Mouse (Mus musculus): ENCODE results near the gene Mast4. TPM values are rescaled to one million over a fixed set of nuclear protein-coding genes. Genes with fewer than 3 reads are reported as not detected.
A peak's percentile ranks its signal among the peaks of the same experiment; 100 is the strongest.

The Mast4 gene
- polyA plus RNA-seq, 1 experiment from 2014 or later: 41.8 TPM

DNA sequence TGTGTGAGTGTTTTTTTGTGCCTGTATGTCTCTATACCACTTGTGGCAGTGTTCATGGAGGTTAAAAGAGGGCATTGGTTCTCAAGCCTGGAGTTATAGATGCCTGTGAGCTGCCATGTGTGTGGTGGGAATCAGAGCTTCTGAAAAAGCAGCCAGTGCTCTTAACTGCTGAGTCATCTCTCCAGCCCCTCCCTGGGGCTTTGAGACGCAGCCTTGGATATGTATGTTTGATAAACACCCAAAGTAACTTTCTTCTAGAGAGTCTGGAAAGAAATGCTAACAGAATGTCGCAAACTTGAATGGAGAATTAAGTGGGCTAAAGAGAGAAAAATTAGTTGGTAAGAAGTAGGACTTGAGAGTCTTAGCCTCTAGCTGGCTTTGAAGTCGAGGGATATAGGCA is 606.3 kb downstream of the Mast4 start:
- 88% methylated on average over 3 of the region's 3 CpGs for WGBS
- DNase-seq (no peak), ATAC-seq (ENCODE audit: low FRiP score, low TSS enrichment) (no peak)
- no peak overlapping the region for H3K9ac ChIP-seq (replicated peaks; ENCODE audit: low read length)
- H3K4me3 ChIP-seq (replicated peaks; ENCODE audit: low read depth, low read length): no peak overlapping the region
- H3K27me3 ChIP-seq (ENCODE audit: control insufficient read depth, insufficient read depth, low read length): no peaks in the 10 kb centered on the region
- no peaks in the 10 kb centered on the region for H3K36me3 ChIP-seq (ENCODE audit: control insufficient read depth, insufficient read depth, low read length)
- no peak overlapping the region for H3K27ac ChIP-seq (replicated peaks; ENCODE audit: low read depth, low read length)
- H3K4me2 ChIP-seq (ENCODE audit: low read length): no peak overlapping the region
- H3K4me1 ChIP-seq (ENCODE audit: control insufficient read depth, insufficient read depth, low read length): no peaks in the 10 kb centered on the region
- H3K9me3 ChIP-seq (ENCODE audit: control insufficient read depth, low read length): no peaks in the 10 kb centered on the region

DNA sequence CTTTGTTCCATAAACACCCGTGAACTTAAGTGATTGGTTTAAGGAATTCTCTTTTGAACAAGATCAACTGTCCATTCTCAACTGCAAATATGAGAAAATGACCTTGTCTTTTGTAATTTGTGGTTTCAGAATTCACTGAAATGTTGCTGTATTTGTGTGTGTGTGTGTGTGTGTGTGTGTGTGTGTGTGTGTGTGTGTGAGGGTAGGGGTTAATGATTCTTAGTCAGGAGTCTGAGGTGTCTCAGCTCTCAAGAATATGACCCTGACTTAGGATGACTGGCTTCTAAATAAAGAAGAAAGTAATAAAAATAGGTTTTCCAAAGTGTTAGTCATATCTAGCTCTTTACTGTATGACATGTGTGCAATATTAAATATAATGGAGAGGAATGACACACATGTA is 607.4 kb downstream of the Mast4 start:
- H3K27me3 ChIP-seq (ENCODE audit: control insufficient read depth, insufficient read depth, low read length): no peaks in the 10 kb centered on the region
- H3K4me2 ChIP-seq (ENCODE audit: low read length): no peak overlapping the region
- DNase-seq: no peak
- no peaks in the 10 kb centered on the region for H3K4me1 ChIP-seq (ENCODE audit: control insufficient read depth, insufficient read depth, low read length)
- no peak overlapping the region for H3K9ac ChIP-seq (replicated peaks; ENCODE audit: low read length)
- 78% methylated on average over 1 of the region's 1 CpGs for WGBS
- no peaks in the 10 kb centered on the region for H3K36me3 ChIP-seq (ENCODE audit: control insufficient read depth, insufficient read depth, low read length)
- no peak overlapping the region for H3K4me3 ChIP-seq (replicated peaks; ENCODE audit: low read depth, low read length)
- ATAC-seq (ENCODE audit: low FRiP score, low TSS enrichment): no peak
- no peak overlapping the region for H3K27ac ChIP-seq (replicated peaks; ENCODE audit: low read depth, low read length)
- H3K9me3 ChIP-seq (ENCODE audit: control insufficient read depth, low read length): no peaks in the 10 kb centered on the region

DNA sequence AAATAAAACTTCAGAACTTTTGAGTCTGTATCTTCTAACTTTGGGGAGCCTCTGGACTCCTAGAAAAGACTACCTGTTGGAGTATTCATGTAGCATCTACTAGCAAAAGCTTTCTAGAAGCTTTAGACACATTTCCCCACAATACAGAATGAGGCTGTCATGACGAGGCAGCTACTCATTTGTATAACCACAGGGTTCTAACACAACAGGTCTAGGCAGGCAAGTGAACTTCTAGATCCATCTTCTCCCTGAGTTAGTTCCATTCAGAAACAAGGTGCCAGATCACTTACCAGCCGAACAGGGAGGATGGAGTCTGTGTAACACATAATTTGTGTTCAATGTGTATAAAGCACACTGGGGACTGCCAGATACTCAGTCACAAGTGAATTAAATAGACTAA is 608.4 kb downstream of the Mast4 start:
- H3K27me3 ChIP-seq (ENCODE audit: control insufficient read depth, insufficient read depth, low read length): no peaks in the 10 kb centered on the region
- no peak overlapping the region for H3K4me3 ChIP-seq (replicated peaks; ENCODE audit: low read depth, low read length)
- H3K9me3 ChIP-seq (ENCODE audit: control insufficient read depth, low read length): no peaks in the 10 kb centered on the region
- H3K27ac ChIP-seq (replicated peaks; ENCODE audit: low read depth, low read length): no peak overlapping the region
- H3K9ac ChIP-seq (replicated peaks; ENCODE audit: low read length): no peak overlapping the region
- no peak overlapping the region for H3K4me2 ChIP-seq (ENCODE audit: low read length)
- no peak for ATAC-seq (ENCODE audit: low FRiP score, low TSS enrichment)
- H3K4me1 ChIP-seq (ENCODE audit: control insufficient read depth, insufficient read depth, low read length): no peaks in the 10 kb centered on the region
- 89% methylated on average over 2 of the region's 2 CpGs for WGBS
- no peak for DNase-seq
- no peaks in the 10 kb centered on the region for H3K36me3 ChIP-seq (ENCODE audit: control insufficient read depth, insufficient read depth, low read length)

DNA sequence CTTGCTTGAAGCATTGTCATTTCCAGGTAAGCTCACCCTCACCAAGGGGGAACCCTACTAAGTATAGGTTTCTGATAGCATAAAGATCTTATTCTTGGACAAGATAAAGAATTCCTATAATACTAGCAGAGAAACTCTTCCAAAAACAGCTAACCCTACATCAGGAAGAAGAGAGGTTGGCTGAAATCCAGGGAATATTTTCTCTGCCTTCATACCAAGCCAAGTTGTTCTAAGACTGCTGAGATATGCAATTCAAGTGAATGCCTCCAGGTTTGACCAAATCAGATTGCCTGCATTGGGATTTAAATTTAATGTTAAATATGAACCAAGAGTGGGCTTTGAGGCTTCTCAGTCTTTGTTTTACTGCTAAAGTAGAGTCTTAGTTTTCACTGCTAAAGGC is 608.9 kb downstream of the Mast4 start:
- Histone ChIP-seq H3K4me1 (ENCODE audit: control insufficient read depth, insufficient read depth, low read length) (no peaks in the 10 kb centered on the region), H3K36me3 (ENCODE audit: control insufficient read depth, insufficient read depth, low read length) (no peaks in the 10 kb centered on the region), H3K9me3 (ENCODE audit: control insufficient read depth, low read length) (no peaks in the 10 kb centered on the region), H3K27me3 (ENCODE audit: control insufficient read depth, insufficient read depth, low read length) (no peaks in the 10 kb centered on the region), H3K4me3 (replicated peaks; ENCODE audit: low read depth, low read length) (no peak overlapping the region), H3K9ac (replicated peaks; ENCODE audit: low read length) (no peak overlapping the region), H3K27ac (replicated peaks; ENCODE audit: low read depth, low read length) (no peak overlapping the region), H3K4me2 (ENCODE audit: low read length) (no peak overlapping the region)
- no peak for DNase-seq
- no peak for ATAC-seq (ENCODE audit: low FRiP score, low TSS enrichment)

DNA sequence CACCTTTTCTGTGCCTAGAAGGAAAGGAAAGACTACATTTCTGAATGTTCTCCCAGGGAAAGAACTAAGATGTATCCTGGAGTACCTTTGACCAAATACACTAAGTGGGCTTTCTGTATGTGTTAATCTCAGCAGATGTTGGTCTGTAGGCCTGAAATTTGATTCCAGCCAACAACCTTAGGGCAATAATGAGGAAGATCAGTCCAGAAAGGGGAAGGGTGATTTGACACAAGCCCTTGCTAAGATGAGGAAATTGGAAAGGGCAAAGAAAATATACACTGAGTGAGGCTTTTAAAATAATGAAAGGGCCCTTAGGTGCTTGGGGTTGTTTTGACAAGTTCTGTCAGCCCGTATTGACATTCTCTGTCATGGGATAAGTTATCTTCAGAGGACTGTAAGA is 617.3 kb downstream of the Mast4 start:
- ATAC-seq (ENCODE audit: low FRiP score, low TSS enrichment): no peak
- H3K4me3 ChIP-seq (replicated peaks; ENCODE audit: low read depth, low read length): no peak overlapping the region
- H3K27ac ChIP-seq (replicated peaks; ENCODE audit: low read depth, low read length): no peak overlapping the region
- no peaks in the 10 kb centered on the region for H3K9me3 ChIP-seq (ENCODE audit: control insufficient read depth, low read length)
- no peak overlapping the region for H3K9ac ChIP-seq (replicated peaks; ENCODE audit: low read length)
- H3K4me2 ChIP-seq (ENCODE audit: low read length): no peak overlapping the region
- H3K27me3 ChIP-seq (ENCODE audit: control insufficient read depth, insufficient read depth, low read length): no peaks in the 10 kb centered on the region
- H3K4me1 ChIP-seq (ENCODE audit: control insufficient read depth, insufficient read depth, low read length): no peaks in the 10 kb centered on the region
- DNase-seq: no peak
- 81% methylated on average over 1 of the region's 1 CpGs for WGBS
- H3K36me3 ChIP-seq (ENCODE audit: control insufficient read depth, insufficient read depth, low read length): no peaks in the 10 kb centered on the region

DNA sequence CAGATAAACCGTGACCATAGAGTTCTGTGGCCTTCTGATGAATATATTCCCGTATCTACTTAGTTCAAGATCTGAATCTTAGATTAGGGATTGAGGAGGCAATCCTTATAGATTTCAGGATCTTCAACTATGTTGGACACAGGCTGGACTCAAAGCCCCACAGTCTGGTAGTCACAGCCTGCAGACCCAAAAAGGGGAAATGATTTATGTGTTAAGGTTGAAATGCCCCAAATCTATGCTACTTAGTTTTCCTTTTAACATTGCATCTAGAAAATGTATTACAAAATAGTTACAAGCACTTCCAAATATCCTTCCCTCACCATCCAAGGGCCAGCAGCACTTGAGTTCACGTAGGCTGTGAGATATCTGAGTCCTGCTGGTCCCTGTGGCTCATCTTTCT is 633.6 kb downstream of the Mast4 start:
- 77% methylated on average over 3 of the region's 3 CpGs for WGBS
- Histone ChIP-seq H3K4me3 (replicated peaks; ENCODE audit: low read depth, low read length) (no peak overlapping the region), H3K4me1 (ENCODE audit: control insufficient read depth, insufficient read depth, low read length) (peaks cover 15% of the 10 kb centered on the region), H3K27ac (replicated peaks; ENCODE audit: low read depth, low read length) (no peak overlapping the region), H3K9me3 (ENCODE audit: control insufficient read depth, low read length) (no peaks in the 10 kb centered on the region), H3K36me3 (ENCODE audit: control insufficient read depth, insufficient read depth, low read length) (no peaks in the 10 kb centered on the region), H3K9ac (replicated peaks; ENCODE audit: low read length) (no peak overlapping the region), H3K4me2 (ENCODE audit: low read length) (no peak overlapping the region), H3K27me3 (ENCODE audit: control insufficient read depth, insufficient read depth, low read length) (no peaks in the 10 kb centered on the region)
- no peak for ATAC-seq (ENCODE audit: low FRiP score, low TSS enrichment)
- DNase-seq: no peak

DNA sequence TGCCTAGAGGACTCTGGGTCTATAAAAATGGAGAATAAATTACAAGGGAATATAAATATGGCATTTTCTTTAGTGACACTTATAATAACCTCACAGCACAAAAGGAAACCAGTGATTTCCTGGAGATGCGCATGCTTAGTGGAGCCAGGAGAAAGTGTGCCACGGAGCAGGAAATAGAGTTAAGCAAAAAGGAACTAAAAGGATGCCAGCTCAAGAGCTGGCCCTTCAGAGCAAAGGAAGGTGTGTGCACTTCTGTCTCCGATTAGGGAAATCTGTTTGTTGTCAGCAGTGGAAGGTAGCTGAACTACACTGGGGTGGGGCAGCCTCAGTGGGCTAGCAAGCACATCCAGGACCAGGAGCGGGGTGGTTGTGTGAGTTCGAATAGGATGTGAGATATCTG is 634.1 kb downstream of the Mast4 start:
- ATAC-seq (ENCODE audit: low FRiP score, low TSS enrichment): no peak
- peaks cover 15% of the 10 kb centered on the region for H3K4me1 ChIP-seq (ENCODE audit: control insufficient read depth, insufficient read depth, low read length)
- no peaks in the 10 kb centered on the region for H3K36me3 ChIP-seq (ENCODE audit: control insufficient read depth, insufficient read depth, low read length)
- WGBS: 89% methylated on average over 5 of the region's 5 CpGs
- no peaks in the 10 kb centered on the region for H3K9me3 ChIP-seq (ENCODE audit: control insufficient read depth, low read length)
- no peaks in the 10 kb centered on the region for H3K27me3 ChIP-seq (ENCODE audit: control insufficient read depth, insufficient read depth, low read length)
- DNase-seq: no peak
- no peak overlapping the region for H3K4me2 ChIP-seq (ENCODE audit: low read length)
- H3K9ac ChIP-seq (replicated peaks; ENCODE audit: low read length): no peak overlapping the region
- no peak overlapping the region for H3K4me3 ChIP-seq (replicated peaks; ENCODE audit: low read depth, low read length)
- H3K27ac ChIP-seq (replicated peaks; ENCODE audit: low read depth, low read length): 0 out of 2 replicates have a peak overlapping the region, but pooled peaks have one; percentile 1

DNA sequence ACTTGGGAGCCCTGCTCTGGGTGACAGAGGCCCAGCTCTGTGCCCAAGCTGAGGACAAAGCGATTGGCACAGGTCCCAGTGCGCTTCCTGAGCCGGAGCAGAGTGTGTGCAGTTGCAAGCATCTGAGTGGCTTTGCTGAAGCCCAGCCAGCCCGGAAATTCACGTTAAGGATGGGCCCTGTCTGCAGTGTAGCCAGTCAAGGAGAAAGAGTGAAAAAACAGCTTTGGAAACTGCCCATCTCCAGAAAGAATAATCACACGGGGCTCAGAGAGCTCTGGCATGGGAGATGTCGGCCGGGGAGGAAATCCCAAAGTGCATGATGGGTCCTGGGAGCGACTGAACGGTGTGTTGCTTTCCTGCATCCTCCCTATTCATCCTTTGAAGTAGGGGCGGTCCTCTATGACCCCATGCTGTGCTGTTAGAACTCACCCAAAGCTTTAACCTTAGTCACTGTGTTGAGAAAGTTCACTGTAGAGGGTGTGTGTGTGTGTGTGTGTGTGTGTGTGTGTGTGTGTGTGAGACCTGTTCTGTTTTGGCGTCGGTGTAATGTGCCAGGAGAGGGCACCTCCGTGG is 635.5 kb downstream of the Mast4 start:
- peak overlapping the region; percentile 47 for H3K4me2 ChIP-seq (ENCODE audit: low read length)
- ATAC-seq (ENCODE audit: low FRiP score, low TSS enrichment) (peak; percentile 90), DNase-seq (peak; percentile 89)
- no peak overlapping the region for H3K4me3 ChIP-seq (replicated peaks; ENCODE audit: low read depth, low read length)
- peak overlapping the region; percentile 52 for H3K9ac ChIP-seq (replicated peaks; ENCODE audit: low read length)
- H3K9me3 ChIP-seq (ENCODE audit: control insufficient read depth, low read length): no peaks in the 10 kb centered on the region
- H3K4me1 ChIP-seq (ENCODE audit: control insufficient read depth, insufficient read depth, low read length): peaks cover 15% of the 10 kb centered on the region
- no peaks in the 10 kb centered on the region for H3K36me3 ChIP-seq (ENCODE audit: control insufficient read depth, insufficient read depth, low read length)
- no peaks in the 10 kb centered on the region for H3K27me3 ChIP-seq (ENCODE audit: control insufficient read depth, insufficient read depth, low read length)
- H3K27ac ChIP-seq (replicated peaks; ENCODE audit: low read depth, low read length): peak overlapping the region; percentile 78
- WGBS: 21% methylated on average over 14 of the region's 14 CpGs

DNA sequence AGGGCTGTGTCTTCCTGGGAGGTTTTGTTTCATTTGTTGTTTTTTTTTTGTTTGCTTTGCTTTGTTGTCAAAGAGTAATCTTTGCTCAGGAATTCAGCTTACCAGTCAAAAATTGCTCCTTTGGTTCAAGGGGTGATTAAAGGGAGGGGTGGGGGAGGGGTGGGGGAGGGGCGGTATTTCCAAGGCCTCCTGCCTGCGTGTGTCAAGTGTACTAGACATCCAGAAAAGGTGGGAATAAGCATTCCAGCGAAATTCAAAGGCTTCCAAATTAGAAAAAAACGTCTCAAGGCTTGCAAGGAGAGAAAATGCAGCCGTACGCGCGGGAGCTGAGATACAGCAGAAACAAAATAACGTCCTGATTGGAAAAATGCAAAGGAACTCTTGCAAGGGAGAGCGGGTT is 636.0 kb downstream of the Mast4 start:
- H3K4me2 ChIP-seq (ENCODE audit: low read length): peak overlapping the region; percentile 47
- no peaks in the 10 kb centered on the region for H3K27me3 ChIP-seq (ENCODE audit: control insufficient read depth, insufficient read depth, low read length)
- H3K4me3 ChIP-seq (replicated peaks; ENCODE audit: low read depth, low read length): no peak overlapping the region
- WGBS: 6% methylated on average over 10 of the region's 10 CpGs
- no peak for DNase-seq
- peaks cover 15% of the 10 kb centered on the region for H3K4me1 ChIP-seq (ENCODE audit: control insufficient read depth, insufficient read depth, low read length)
- no peaks in the 10 kb centered on the region for H3K9me3 ChIP-seq (ENCODE audit: control insufficient read depth, low read length)
- no peaks in the 10 kb centered on the region for H3K36me3 ChIP-seq (ENCODE audit: control insufficient read depth, insufficient read depth, low read length)
- H3K27ac ChIP-seq (replicated peaks; ENCODE audit: low read depth, low read length): peak overlapping the region; percentile 78
- peak overlapping the region; percentile 52 for H3K9ac ChIP-seq (replicated peaks; ENCODE audit: low read length)
- no peak for ATAC-seq (ENCODE audit: low FRiP score, low TSS enrichment)

Measured in midbrain, embryonic 14.5 days (tissue).